Mouse (Mus musculus) heart, adult 2 months (tissue): ENCODE measurements around the gene Bub1b.

Source experiments
- CTCF ChIP-seq: fragments of 200-600 bp; IDR thresholded peaks from 2 replicates; pipeline ENCODE4 v1.8.1; 2022; ENCODE audit warnings: antibody characterized with exemption, mild to moderate bottlenecking, moderate library complexity
- POLR2A ChIP-seq: fragments of 200-500 bp; IDR thresholded peaks from 2 replicates; pipeline ENCODE4 v1.6.1; 2011; ENCODE audit warnings: mild to moderate bottlenecking, low read depth, low read length, control low read depth; ENCODE audit not compliant: insufficient read depth

- TF ChIP-seq POLR2A: no peak
- TF ChIP-seq CTCF: no peak
These were observed 60.4 kb downstream of the Bub1b start for GRCm38 (mm10) chr2:118658457-118658856.
